Mouse (Mus musculus): ENCODE data around the gene Ifnar2.

- TF ChIP-seq CTCF (IDR thresholded peaks at IDR 0.05; ENCODE audit: low read depth) (no peak), EP300 (IDR thresholded peaks at IDR 0.05; ENCODE audit: low read depth) (no peak)
These were observed 33.3 kb downstream of the Ifnar2 start, which contains the start of gene Il10rb for GRCm38 (mm10) chr16:91405640-91406584.
